Mouse (Mus musculus) colon, adult 2 months (tissue): ENCODE measurements around the gene Pax9. TPM values are rescaled to one million over a fixed set of nuclear protein-coding genes. Genes with fewer than 3 reads are reported as not detected.

Experiments
- polyA plus RNA-seq: library from polyadenylated mRNA; depleted of rRNA; stranded (reverse); fragments of >200 nt; gene quantifications from 2 replicates; pipeline ENCODE4 v1.2.3, GENCODE M21; 2012; rRNA removed

Gene Pax9
- polyA plus RNA-seq, result 0.16 TPM in 1 of 2 replicates, not detected in the other

GRCm38 (mm10) chr12:56691427-56692079 is at the start of gene Pax9:
TSS of gene Pax9 (plus strand) at chr12:56691767.

Other genes with a start within 250 kb of the Pax9 start
- gene Nkx2-1, start 154.9 kb upstream of the Pax9 start, polyA plus RNA-seq, result 0.05 TPM in 1 of 2 replicates, not detected in the other
- gene Nkx2-9, start 78.5 kb upstream of the Pax9 start, polyA plus RNA-seq, result 0.23 TPM in 1 of 2 replicates, not detected in the other